Mouse (Mus musculus) midbrain, embryonic 15.5 days (tissue): ENCODE data around the gene Exoc4. TPM values are rescaled to one million over a fixed set of nuclear protein-coding genes. Genes with fewer than 3 reads are reported as not detected.

Source experiments
- ATAC-seq: fragments of 200-750 bp; cut with Nextera tagmentation; replicated peaks from 2 replicates; pipeline ENCODE4 v1.8.0; 2017; ENCODE audit warnings: moderate TSS enrichment
- H3K27ac ChIP-seq: fragments of 300-500 bp; sonication (generic); 2 replicates; pipeline ENCODE4 v1.5.1; 2015; ENCODE audit warnings: mild to moderate bottlenecking, inconsistent platforms
- H3K27me3 ChIP-seq: fragments of 300-500 bp; sonication (generic); replicated peaks from 2 replicates; pipeline ENCODE4 v1.6.1; 2015; ENCODE audit warnings: inconsistent platforms
- H3K36me3 ChIP-seq: fragments of 300-500 bp; sonication (generic); replicated peaks from 2 replicates; pipeline ENCODE4 v1.6.1; 2015; ENCODE audit warnings: inconsistent platforms
- H3K4me1 ChIP-seq: fragments of 300-500 bp; sonication (generic); 2 replicates; pipeline ENCODE4 v1.6.1; 2015; ENCODE audit warnings: inconsistent platforms
- H3K4me2 ChIP-seq: fragments of 300-500 bp; sonication (generic); 2 replicates; pipeline ENCODE4 v1.6.1; 2015; ENCODE audit warnings: inconsistent platforms, mild to moderate bottlenecking, moderate library complexity
- H3K4me3 ChIP-seq: fragments of 300-500 bp; sonication (generic); 2 replicates; pipeline ENCODE4 v1.5.1; 2015; ENCODE audit warnings: mild to moderate bottlenecking, inconsistent platforms
- H3K9ac ChIP-seq: fragments of 300-500 bp; sonication (generic); 2 replicates; pipeline ENCODE4 v1.6.1; 2015; ENCODE audit warnings: mild to moderate bottlenecking, inconsistent platforms
- H3K9me3 ChIP-seq: fragments of 300-500 bp; sonication (generic); 2 replicates; pipeline ENCODE4 v1.6.1; 2016; ENCODE audit warnings: inconsistent platforms
- WGBS: fragments of 180-500 bp; shearing (Covaris S2); methylation state at CpG from one replicate; pipeline ENCODE4 v1.1.7; 2015; ENCODE audit warnings: mixed read lengths; 5-methylcytosine and 5-hydroxymethylcytosine counted together
- polyA plus RNA-seq: library from polyadenylated mRNA; unstranded; fragments of >200 nt; fragmentation: Nextera tagmentation; extraction: Ambion mirVana; gene quantifications from 2 replicates; pipeline ENCODE4 v1.2.1, GENCODE M21; 2015

The Exoc4 gene
- polyA plus RNA-seq, 1 experiment from 2014 or later = 57.8 TPM

GRCm38 (mm10) chr6:33696976-33697375, 448.1 kb downstream of the Exoc4 start:
- Histone ChIP-seq H3K4me2 (no peak overlapping the region), H3K9me3 (no peaks in the 10 kb centered on the region), H3K27me3 (no peaks in the 10 kb centered on the region), H3K36me3 (no peaks in the 10 kb centered on the region), H3K27ac (no peak overlapping the region), H3K4me1 (no peaks in the 10 kb centered on the region), H3K4me3 (no peak overlapping the region), H3K9ac (no peak overlapping the region)
- 97% methylated on average over 1 of the region's 1 CpGs for WGBS
- no peak for ATAC-seq

- no peaks in the 10 kb centered on the region for H3K9me3 ChIP-seq
- no peaks in the 10 kb centered on the region for H3K27me3 ChIP-seq
- H3K4me2 ChIP-seq = no peak overlapping the region
- H3K4me3 ChIP-seq = no peak overlapping the region
- ATAC-seq = no peak
- H3K36me3 ChIP-seq = no peaks in the 10 kb centered on the region
- no peak overlapping the region for H3K9ac ChIP-seq
- WGBS = 18% methylated on average over 4 of the region's 4 CpGs
- H3K27ac ChIP-seq = no peak overlapping the region
- H3K4me1 ChIP-seq = peaks cover 14% of the 10 kb centered on the region; the same call in 1 of the 2 replicates
These were observed 460.0 kb downstream of the Exoc4 start for GRCm38 (mm10) chr6:33708907-33709306.

GRCm38 (mm10) chr6:33709340-33709739, 460.5 kb downstream of the Exoc4 start:
- Histone ChIP-seq H3K27me3 (no peaks in the 10 kb centered on the region), H3K27ac (no peak overlapping the region), H3K4me2 (no peak overlapping the region), H3K9ac (no peak overlapping the region), H3K4me3 (no peak overlapping the region), H3K9me3 (no peaks in the 10 kb centered on the region), H3K36me3 (no peaks in the 10 kb centered on the region), H3K4me1 (peaks cover 14% of the 10 kb centered on the region; the same call in 1 of the 2 replicates)
- 60% methylated on average over 5 of the region's 5 CpGs for WGBS
- no peak for ATAC-seq

GRCm38 (mm10) chr6:33711742-33712141, 462.9 kb downstream of the Exoc4 start:
- ATAC-seq = no peak

GRCm38 (mm10) chr6:33712540-33713118, 463.7 kb downstream of the Exoc4 start:
- no peak for ATAC-seq
- H3K9me3 ChIP-seq = no peaks in the 10 kb centered on the region
- H3K36me3 ChIP-seq = no peaks in the 10 kb centered on the region
- H3K9ac ChIP-seq = no peak overlapping the region
- whole genome bisulfite sequencing = 49% methylated on average over 7 of the region's 7 CpGs
- no peak overlapping the region for H3K4me2 ChIP-seq
- H3K27ac ChIP-seq = no peak overlapping the region
- H3K4me1 ChIP-seq = peaks cover 14% of the 10 kb centered on the region; the same call in 1 of the 2 replicates
- no peaks in the 10 kb centered on the region for H3K27me3 ChIP-seq
- H3K4me3 ChIP-seq = no peak overlapping the region

More at GRCm38 (mm10) chr6:33711742-33712141, 462.9 kb downstream of the Exoc4 start:
- Histone ChIP-seq H3K27me3 (no peaks in the 10 kb centered on the region), H3K4me1 (peaks cover 14% of the 10 kb centered on the region; the same call in 1 of the 2 replicates), H3K27ac (no peak overlapping the region), H3K4me3 (no peak overlapping the region), H3K9me3 (no peaks in the 10 kb centered on the region), H3K36me3 (no peaks in the 10 kb centered on the region), H3K9ac (no peak overlapping the region), H3K4me2 (no peak overlapping the region)
- WGBS = 41% methylated on average over 3 of the region's 3 CpGs

DNA sequence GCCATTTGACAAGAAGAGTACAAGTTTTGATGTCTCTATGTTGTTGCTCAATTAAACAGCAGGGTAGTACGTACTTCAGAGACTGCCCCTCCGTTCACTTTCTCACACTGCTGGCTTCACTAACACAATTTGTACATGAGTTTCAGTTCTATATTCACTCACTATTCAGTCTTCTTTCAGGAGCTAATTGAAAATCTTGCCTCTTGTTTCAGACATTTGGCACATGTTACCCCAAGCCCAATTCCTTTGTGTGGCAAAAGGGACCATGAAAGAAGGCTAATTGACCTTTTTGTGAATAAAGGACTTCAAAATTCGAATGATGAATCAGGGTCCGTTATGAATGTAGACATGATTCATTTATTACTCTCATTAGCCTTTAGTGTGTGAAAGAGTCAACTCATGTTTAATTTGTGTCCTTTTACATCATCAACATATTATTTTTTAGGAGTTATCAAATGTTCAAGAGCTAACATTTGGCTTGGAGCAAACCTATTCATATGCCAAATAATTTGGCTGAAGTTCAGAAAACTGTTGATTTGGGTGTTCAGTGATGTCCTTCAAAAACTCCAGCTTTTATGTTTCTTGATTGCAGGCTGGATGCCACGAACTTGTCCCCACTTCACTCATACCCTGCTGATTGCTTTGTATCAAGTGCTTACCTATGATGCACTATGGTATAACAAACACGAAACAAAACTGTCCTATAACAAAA, 467.5 kb downstream of the Exoc4 start:
- WGBS = 57% methylated on average over 6 of the region's 6 CpGs
- no peaks in the 10 kb centered on the region for H3K9me3 ChIP-seq
- ATAC-seq = no peak
- peaks cover 3% of the 10 kb centered on the region; the same call in 1 of the 2 replicates for H3K4me1 ChIP-seq
- no peak overlapping the region for H3K27ac ChIP-seq
- no peak overlapping the region for H3K9ac ChIP-seq
- H3K36me3 ChIP-seq = no peaks in the 10 kb centered on the region
- no peak overlapping the region for H3K4me2 ChIP-seq
- no peak overlapping the region for H3K4me3 ChIP-seq
- no peaks in the 10 kb centered on the region for H3K27me3 ChIP-seq

DNA sequence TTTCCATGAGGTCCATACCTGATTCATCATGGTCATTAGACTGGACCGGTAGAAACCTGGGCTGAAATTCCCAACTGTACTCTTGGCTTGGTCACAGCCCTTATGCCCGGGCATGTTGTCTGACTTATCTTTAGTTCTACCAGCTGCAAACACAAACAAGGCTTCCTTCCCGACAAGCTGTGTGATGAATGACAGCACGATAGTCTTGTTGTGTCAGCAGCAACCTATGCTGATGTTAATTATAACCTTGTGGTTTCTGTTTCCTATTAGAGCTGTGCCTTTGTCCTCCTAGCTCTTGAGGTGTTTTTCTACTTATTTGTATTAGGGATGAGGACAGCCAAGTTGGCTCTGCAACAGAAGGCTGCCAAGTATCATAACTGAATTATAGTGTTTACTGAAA, 472.3 kb downstream of the Exoc4 start:
- H3K36me3 ChIP-seq = no peaks in the 10 kb centered on the region
- H3K4me3 ChIP-seq = no peak overlapping the region
- H3K27me3 ChIP-seq = no peaks in the 10 kb centered on the region
- no peak overlapping the region for H3K4me2 ChIP-seq
- WGBS = 81% methylated on average over 4 of the region's 4 CpGs
- no peaks in the 10 kb centered on the region for H3K4me1 ChIP-seq
- no peak overlapping the region for H3K9ac ChIP-seq
- ATAC-seq = no peak
- no peaks in the 10 kb centered on the region for H3K9me3 ChIP-seq
- H3K27ac ChIP-seq = no peak overlapping the region

DNA sequence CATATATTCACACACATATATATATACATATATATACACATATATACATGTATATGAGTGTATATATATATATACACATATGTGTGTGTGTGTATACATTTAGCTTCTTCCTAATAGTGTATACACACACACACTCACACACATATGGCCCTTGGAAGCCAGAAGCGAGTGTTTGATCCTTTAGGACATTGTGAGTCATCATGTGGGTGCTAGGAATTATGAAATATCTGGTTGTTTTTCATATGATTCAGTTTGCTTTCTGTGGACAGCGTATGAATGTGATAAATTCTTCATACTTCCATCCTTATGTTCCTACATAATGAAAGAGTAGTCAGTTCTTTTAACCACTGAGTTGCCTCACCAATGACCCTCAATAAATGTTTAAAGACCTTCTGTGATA, 473.9 kb downstream of the Exoc4 start:
- H3K27me3 ChIP-seq = no peaks in the 10 kb centered on the region
- H3K27ac ChIP-seq = no peak overlapping the region
- H3K9ac ChIP-seq = no peak overlapping the region
- H3K4me3 ChIP-seq = no peak overlapping the region
- ATAC-seq = no peak
- no peaks in the 10 kb centered on the region for H3K9me3 ChIP-seq
- 93% methylated on average over 2 of the region's 2 CpGs for WGBS
- H3K36me3 ChIP-seq = no peaks in the 10 kb centered on the region
- H3K4me1 ChIP-seq = peaks cover 6% of the 10 kb centered on the region; the same call in 1 of the 2 replicates
- no peak overlapping the region for H3K4me2 ChIP-seq

GRCm38 (mm10) chr6:33724596-33724995, 475.7 kb downstream of the Exoc4 start:
- Histone ChIP-seq H3K4me2 (no peak overlapping the region), H3K4me3 (no peak overlapping the region), H3K27ac (no peak overlapping the region), H3K36me3 (no peaks in the 10 kb centered on the region), H3K4me1 (peaks cover 6% of the 10 kb centered on the region; the same call in 1 of the 2 replicates), H3K9me3 (no peaks in the 10 kb centered on the region), H3K27me3 (no peaks in the 10 kb centered on the region), H3K9ac (no peak overlapping the region)
- WGBS = 83% methylated on average over 3 of the region's 3 CpGs
- no peak for ATAC-seq

DNA sequence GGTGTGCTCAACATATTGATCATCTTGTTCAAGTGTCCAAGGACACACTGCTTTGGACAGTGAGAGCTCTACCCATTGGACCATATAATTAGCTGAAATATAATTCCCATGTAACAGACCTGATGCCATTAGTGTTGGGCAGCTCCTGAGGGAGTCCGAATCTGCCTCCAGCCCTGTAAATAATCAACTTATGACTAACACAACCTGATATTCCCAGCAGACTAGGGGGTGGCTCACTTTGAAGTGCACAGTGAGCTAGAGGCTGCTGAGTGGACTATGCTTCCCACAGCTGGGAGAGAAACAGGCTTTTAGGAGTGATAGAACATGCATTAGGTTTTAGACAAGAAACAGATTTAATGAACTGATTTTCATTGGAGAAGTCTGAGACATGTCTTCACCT, 478.4 kb downstream of the Exoc4 start:
- no peak for ATAC-seq
- Histone ChIP-seq H3K27ac (no peak overlapping the region), H3K4me3 (no peak overlapping the region), H3K36me3 (no peaks in the 10 kb centered on the region), H3K4me1 (peaks cover 6% of the 10 kb centered on the region; the same call in 1 of the 2 replicates), H3K27me3 (no peaks in the 10 kb centered on the region), H3K9me3 (no peaks in the 10 kb centered on the region), H3K4me2 (no peak overlapping the region), H3K9ac (no peak overlapping the region)
- WGBS = 78% methylated on average over 1 of the region's 1 CpGs

DNA sequence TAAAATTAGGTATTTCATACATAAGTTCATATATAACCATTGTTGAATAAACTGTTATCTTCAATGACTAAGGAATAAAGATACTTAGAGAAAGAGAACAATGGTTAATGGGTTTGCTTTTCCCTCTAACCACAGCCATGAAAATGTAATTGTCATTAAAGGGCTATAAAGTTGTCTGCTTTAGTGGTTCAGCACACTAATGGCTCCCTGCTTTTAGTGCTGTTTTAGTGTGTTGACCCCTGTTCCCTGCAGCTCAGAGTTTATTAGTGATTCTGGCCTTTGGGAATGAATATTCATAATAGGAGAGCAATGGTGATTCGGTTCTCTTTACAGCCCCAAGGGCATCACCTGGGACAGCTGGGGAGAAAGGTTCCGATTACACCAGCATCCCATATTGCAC, 483.3 kb downstream of the Exoc4 start:
- ATAC-seq = no peak
- H3K4me2 ChIP-seq = no peak overlapping the region
- H3K27ac ChIP-seq = no peak overlapping the region
- no peaks in the 10 kb centered on the region for H3K9me3 ChIP-seq
- 57% methylated on average over 2 of the region's 2 CpGs for WGBS
- no peak overlapping the region for H3K4me3 ChIP-seq
- no peaks in the 10 kb centered on the region for H3K27me3 ChIP-seq
- H3K4me1 ChIP-seq = peaks cover 8% of the 10 kb centered on the region; the same call in 1 of the 2 replicates
- H3K9ac ChIP-seq = no peak overlapping the region
- H3K36me3 ChIP-seq = no peaks in the 10 kb centered on the region

GRCm38 (mm10) chr6:33733602-33734001, 484.7 kb downstream of the Exoc4 start:
- Histone ChIP-seq H3K36me3 (no peaks in the 10 kb centered on the region), H3K4me3 (no peak overlapping the region), H3K4me2 (no peak overlapping the region), H3K9me3 (no peaks in the 10 kb centered on the region), H3K27me3 (no peaks in the 10 kb centered on the region), H3K9ac (no peak overlapping the region), H3K4me1 (peaks cover 6% of the 10 kb centered on the region), H3K27ac (no peak overlapping the region)
- no peak for ATAC-seq

- WGBS = 70% methylated on average over 3 of the region's 3 CpGs
- Histone ChIP-seq H3K4me3 (no peak overlapping the region), H3K4me1 (peaks cover 11% of the 10 kb centered on the region), H3K27me3 (no peaks in the 10 kb centered on the region), H3K9ac (no peak overlapping the region), H3K27ac (no peak overlapping the region), H3K9me3 (no peaks in the 10 kb centered on the region), H3K36me3 (no peaks in the 10 kb centered on the region), H3K4me2 (no peak overlapping the region)
- no peak for ATAC-seq
These were observed 485.1 kb downstream of the Exoc4 start for GRCm38 (mm10) chr6:33734032-33734431.
